Mouse (Mus musculus): ENCODE data around the gene Elane. TPM values are rescaled to one million over a fixed set of nuclear protein-coding genes. Genes with fewer than 3 reads are reported as not detected.

Gene Elane
- polyA plus RNA-seq, 1 experiment from 2014 or later, result not detected

- Histone ChIP-seq H3K27ac (ENCODE audit: low read depth, low read length) (no peak overlapping the region), H3K4me2 (replicated peaks; ENCODE audit: low read depth) (no peak overlapping the region), H3K4me1 (replicated peaks; ENCODE audit: control insufficient read depth, insufficient read depth, low read length) (no peaks in the 10 kb centered on the region), H3K9ac (ENCODE audit: low read depth, low read length) (no peak overlapping the region), H3K9me3 (ENCODE audit: control insufficient read depth) (no peaks in the 10 kb centered on the region), H3K36me3 (ENCODE audit: control insufficient read depth, insufficient read depth) (no peaks in the 10 kb centered on the region), H3K4me3 (ENCODE audit: low read depth, low read length) (no peak overlapping the region), H3K27me3 (replicated peaks; ENCODE audit: control insufficient read depth, insufficient read depth, low read length) (no peaks in the 10 kb centered on the region)
- TF ChIP-seq CTCF (IDR thresholded peaks at IDR 0.05; ENCODE audit: low read depth), result no peak
- no peak for ATAC-seq
- 68% methylated on average over 6 of the region's 6 CpGs for WGBS
Observed at GRCm38 (mm10) chr10:79843476-79843875, 42.6 kb upstream of the Elane start.

GRCm38 (mm10) chr10:79846553-79846952, 39.5 kb upstream of the Elane start:
- no peaks in the 10 kb centered on the region for H3K36me3 ChIP-seq (ENCODE audit: control insufficient read depth, insufficient read depth)
- TF ChIP-seq CTCF (IDR thresholded peaks at IDR 0.05; ENCODE audit: low read depth), result no peak
- H3K4me1 ChIP-seq (replicated peaks; ENCODE audit: control insufficient read depth, insufficient read depth, low read length), result peaks cover 2% of the 10 kb centered on the region; the same call in 1 of the 2 replicates
- ATAC-seq, result no peak
- H3K9ac ChIP-seq (ENCODE audit: low read depth, low read length), result no peak overlapping the region
- no peaks in the 10 kb centered on the region for H3K9me3 ChIP-seq (ENCODE audit: control insufficient read depth)
- H3K4me2 ChIP-seq (replicated peaks; ENCODE audit: low read depth), result no peak overlapping the region
- WGBS, result 62% methylated on average over 5 of the region's 5 CpGs
- H3K4me3 ChIP-seq (ENCODE audit: low read depth, low read length), result no peak overlapping the region
- H3K27ac ChIP-seq (ENCODE audit: low read depth, low read length), result no peak overlapping the region
- no peaks in the 10 kb centered on the region for H3K27me3 ChIP-seq (replicated peaks; ENCODE audit: control insufficient read depth, insufficient read depth, low read length)

GRCm38 (mm10) chr10:79849941-79850628, 36.0 kb upstream of the Elane start:
- no peak for ATAC-seq
- Histone ChIP-seq H3K9ac (ENCODE audit: low read depth, low read length) (no peak overlapping the region), H3K36me3 (ENCODE audit: control insufficient read depth, insufficient read depth) (no peaks in the 10 kb centered on the region; the same call in 1 of the 2 replicates), H3K27ac (ENCODE audit: low read depth, low read length) (no peak overlapping the region), H3K4me3 (ENCODE audit: low read depth, low read length) (no peak overlapping the region), H3K9me3 (ENCODE audit: control insufficient read depth) (no peaks in the 10 kb centered on the region), H3K27me3 (replicated peaks; ENCODE audit: control insufficient read depth, insufficient read depth, low read length) (no peaks in the 10 kb centered on the region), H3K4me2 (replicated peaks; ENCODE audit: low read depth) (no peak overlapping the region), H3K4me1 (replicated peaks; ENCODE audit: control insufficient read depth, insufficient read depth, low read length) (peaks cover 17% of the 10 kb centered on the region)
- 76% methylated on average over 8 of the region's 8 CpGs for WGBS
- TF ChIP-seq CTCF (IDR thresholded peaks at IDR 0.05; ENCODE audit: low read depth), result no peak

GRCm38 (mm10) chr10:79851653-79852052, 34.4 kb upstream of the Elane start:
- no peak for ATAC-seq
- Histone ChIP-seq H3K4me2 (replicated peaks; ENCODE audit: low read depth) (peak overlapping the region; percentile 69), H3K4me1 (replicated peaks; ENCODE audit: control insufficient read depth, insufficient read depth, low read length) (peaks cover 17% of the 10 kb centered on the region), H3K9ac (ENCODE audit: low read depth, low read length) (0 out of 2 replicates have a peak overlapping the region, but pooled peaks have one; percentile 7), H3K9me3 (ENCODE audit: control insufficient read depth) (no peaks in the 10 kb centered on the region), H3K4me3 (ENCODE audit: low read depth, low read length) (no peak overlapping the region), H3K27ac (ENCODE audit: low read depth, low read length) (peak overlapping the region; percentile 100), H3K36me3 (ENCODE audit: control insufficient read depth, insufficient read depth) (peaks cover 4% of the 10 kb centered on the region; the same call in 1 of the 2 replicates), H3K27me3 (replicated peaks; ENCODE audit: control insufficient read depth, insufficient read depth, low read length) (no peaks in the 10 kb centered on the region)
- TF ChIP-seq CTCF (IDR thresholded peaks at IDR 0.05; ENCODE audit: low read depth), result no peak
- WGBS, result 33% methylated on average over 3 of the region's 3 CpGs

GRCm38 (mm10) chr10:79852107-79852789, 33.8 kb upstream of the Elane start:
- Histone ChIP-seq H3K27ac (ENCODE audit: low read depth, low read length) (peak overlapping the region; percentile 100), H3K27me3 (replicated peaks; ENCODE audit: control insufficient read depth, insufficient read depth, low read length) (no peaks in the 10 kb centered on the region), H3K4me2 (replicated peaks; ENCODE audit: low read depth) (peak overlapping the region; percentile 69), H3K4me1 (replicated peaks; ENCODE audit: control insufficient read depth, insufficient read depth, low read length) (peaks cover 22% of the 10 kb centered on the region), H3K4me3 (ENCODE audit: low read depth, low read length) (0 out of 2 replicates have a peak overlapping the region, but pooled peaks have one; percentile 38), H3K36me3 (ENCODE audit: control insufficient read depth, insufficient read depth) (peaks cover 10% of the 10 kb centered on the region; the same call in 1 of the 2 replicates), H3K9me3 (ENCODE audit: control insufficient read depth) (no peaks in the 10 kb centered on the region), H3K9ac (ENCODE audit: low read depth, low read length) (peak overlapping the region; percentile 63)
- TF ChIP-seq CTCF (IDR thresholded peaks at IDR 0.05; ENCODE audit: low read depth), result no peak
- no peak for ATAC-seq
- WGBS, result 25% methylated on average over 9 of the region's 9 CpGs

- no peaks in the 10 kb centered on the region for H3K27me3 ChIP-seq (replicated peaks; ENCODE audit: control insufficient read depth, insufficient read depth, low read length)
- H3K36me3 ChIP-seq (ENCODE audit: control insufficient read depth, insufficient read depth), result peaks cover 13% of the 10 kb centered on the region; the same call in 1 of the 2 replicates
- peak overlapping the region; percentile 69 for H3K4me2 ChIP-seq (replicated peaks; ENCODE audit: low read depth)
- TF ChIP-seq CTCF (IDR thresholded peaks at IDR 0.05; ENCODE audit: low read depth), result no peak
- ATAC-seq, result no peak
- peak overlapping the region; percentile 63 for H3K9ac ChIP-seq (ENCODE audit: low read depth, low read length)
- H3K9me3 ChIP-seq (ENCODE audit: control insufficient read depth), result no peaks in the 10 kb centered on the region
- WGBS, result 10% methylated on average over 8 of the region's 8 CpGs
- peak overlapping the region; percentile 100 for H3K27ac ChIP-seq (ENCODE audit: low read depth, low read length)
- H3K4me3 ChIP-seq (ENCODE audit: low read depth, low read length), result peak overlapping the region; percentile 38
- peaks cover 22% of the 10 kb centered on the region for H3K4me1 ChIP-seq (replicated peaks; ENCODE audit: control insufficient read depth, insufficient read depth, low read length)
Observed at GRCm38 (mm10) chr10:79852827-79853226, 33.2 kb upstream of the Elane start.

Data from intestine, postnatal 0 days (tissue).